Mouse (Mus musculus) thymus, postnatal 25 days (tissue): ENCODE results near the gene Fbxo41.

Source experiments
- DNase-seq: peaks from one replicate; pipeline ENCODE4 v3.0.0; 2022

The Fbxo41 gene

DNA sequence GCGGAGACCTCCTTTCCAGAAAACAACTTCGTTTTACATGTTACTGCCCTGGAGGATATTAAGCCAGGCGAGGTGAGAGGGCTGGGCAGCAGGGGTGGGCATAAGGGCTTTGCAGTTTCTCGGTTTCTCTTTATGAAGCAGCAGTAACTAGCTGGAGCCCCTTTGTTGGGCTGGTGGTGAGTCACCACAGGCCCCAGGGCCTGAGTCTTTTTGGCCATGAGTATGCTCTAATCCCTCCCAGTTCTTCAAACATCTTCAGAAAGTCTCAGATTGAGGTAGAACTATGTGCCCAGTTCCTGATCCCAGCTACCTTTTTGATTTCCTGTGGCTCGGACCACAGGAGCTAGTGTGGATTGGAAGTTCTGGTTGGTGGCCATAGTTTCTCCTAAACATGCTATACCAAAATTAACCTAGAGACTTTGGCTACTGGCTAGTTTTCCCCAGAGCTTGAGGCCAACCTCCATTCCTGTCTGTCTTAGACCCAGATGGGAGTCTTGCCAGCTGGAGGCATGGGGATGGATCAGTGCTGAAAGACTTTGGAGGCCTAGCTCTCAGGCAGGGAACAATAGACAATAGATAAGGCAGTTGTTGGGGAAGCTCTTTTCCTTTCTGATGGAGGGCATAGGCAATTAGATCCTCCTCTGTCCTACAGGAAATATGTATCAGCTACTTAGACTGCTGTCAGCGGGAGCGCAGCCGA lies 58.4 kb downstream of the Fbxo41 start:
- DNase-seq, result no peak

DNA sequence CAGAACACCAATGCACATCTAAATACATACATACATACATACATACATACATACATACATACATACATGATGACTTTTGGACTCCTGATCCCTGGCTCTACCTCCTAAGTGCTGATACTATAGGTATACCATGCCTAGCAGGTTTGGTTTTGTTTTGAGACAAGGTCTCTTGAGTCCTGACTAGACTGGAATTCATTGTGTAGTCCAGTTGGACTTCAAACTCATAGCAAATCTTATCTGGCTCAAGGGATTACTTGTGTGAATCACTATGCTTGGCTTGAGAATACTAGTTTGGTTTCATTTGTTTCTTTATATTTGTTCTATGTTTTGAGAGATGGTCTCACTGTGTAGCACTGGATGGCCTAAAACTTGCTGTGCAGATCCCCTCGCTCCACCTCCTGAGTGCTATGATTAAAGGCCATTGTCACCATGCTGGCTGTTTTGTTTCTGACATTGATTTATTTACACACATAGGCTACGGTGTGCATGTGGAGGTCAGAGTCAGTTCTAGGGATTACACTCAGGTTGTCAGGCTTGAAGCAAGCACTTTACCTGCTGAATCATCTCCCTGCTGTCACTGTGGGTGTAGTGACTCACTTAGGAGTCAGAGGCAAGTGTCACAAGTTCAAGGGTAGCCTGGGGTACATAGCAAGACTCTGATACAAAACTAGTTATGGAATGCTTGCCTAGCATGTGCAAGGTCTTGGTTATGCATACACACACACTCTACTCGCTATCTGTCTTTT lies 59.1 kb downstream of the Fbxo41 start:
- no peak for DNase-seq

DNA sequence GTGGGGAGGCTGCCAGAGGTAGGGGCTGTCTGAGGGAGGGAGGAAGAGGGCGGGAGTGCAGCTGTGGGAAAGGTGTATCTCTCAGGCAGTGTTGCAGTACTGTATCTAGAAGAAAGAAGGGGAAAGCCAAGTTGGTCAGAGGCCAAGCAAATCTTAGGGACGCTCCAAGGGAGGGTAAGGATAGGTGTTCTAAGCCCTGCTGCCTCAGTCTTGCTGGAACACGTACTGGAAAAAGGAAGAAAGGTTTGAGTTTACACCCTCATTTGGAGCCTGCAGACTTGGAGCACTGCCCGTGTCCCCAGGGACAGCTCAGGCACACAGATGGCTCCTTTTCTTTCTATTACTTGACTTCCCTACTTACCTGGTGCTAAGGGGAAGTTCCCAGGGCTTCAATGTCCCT lies 61.7 kb downstream of the Fbxo41 start:
- no peak for DNase-seq

DNA sequence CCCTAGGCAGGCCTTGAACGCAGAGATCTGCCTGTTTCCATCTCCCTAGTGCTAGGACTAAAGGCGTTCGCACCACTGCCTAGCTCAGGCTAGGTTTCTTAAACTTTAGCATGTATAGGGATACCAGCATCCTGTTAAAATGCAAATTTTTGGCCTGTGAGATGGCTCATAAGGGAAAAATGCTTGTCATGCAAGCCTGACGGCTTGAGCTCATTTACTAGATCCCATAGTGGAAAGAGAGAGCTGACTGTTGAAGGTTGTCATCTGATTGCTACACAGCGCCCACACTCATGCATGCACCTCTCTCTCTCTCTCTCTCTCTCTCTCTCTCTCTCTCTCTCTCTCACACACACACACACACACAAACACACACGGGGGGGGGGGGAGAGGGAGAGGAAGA lies 66.2 kb downstream of the Fbxo41 start:
- no peak for DNase-seq

DNA sequence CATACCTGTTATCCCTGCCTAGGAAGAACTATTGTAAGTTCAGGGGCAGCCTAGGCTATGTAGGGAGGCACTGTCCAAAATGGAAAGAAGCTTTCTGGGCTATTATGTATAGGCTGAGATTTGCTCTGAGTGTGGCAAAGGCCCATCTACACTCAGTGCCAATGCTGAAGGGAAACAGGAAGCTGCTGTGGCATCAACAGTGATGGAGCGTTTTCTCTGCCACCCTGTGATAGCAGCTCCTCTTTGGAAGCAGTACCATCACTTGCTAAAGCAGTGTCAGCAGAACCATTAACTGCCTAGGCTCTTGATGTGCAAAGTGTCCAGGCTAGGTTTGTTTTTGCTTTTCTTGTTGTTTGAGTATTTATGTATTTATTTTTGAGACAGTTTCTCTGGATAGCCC lies 66.6 kb downstream of the Fbxo41 start:
- DNase-seq, result no peak

DNA sequence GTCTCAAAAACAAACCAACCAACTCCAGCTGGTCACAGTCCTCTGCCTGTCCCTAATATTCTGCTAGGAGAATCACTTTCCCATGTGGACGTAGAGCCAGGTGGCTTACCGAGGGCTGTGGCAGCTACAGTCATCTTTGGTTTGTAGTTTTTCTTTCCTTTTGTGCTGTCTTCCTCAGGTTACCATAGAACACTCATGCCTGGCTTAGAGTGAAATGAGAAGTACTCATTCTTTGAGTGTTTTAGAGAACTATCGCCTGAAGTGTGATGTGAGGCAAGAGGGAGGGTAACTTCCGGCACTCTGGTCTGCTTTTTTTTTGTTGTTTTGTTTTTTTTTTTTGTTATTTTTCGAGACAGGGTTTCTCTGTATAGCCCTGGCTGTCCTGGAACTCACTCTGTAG lies 68.9 kb downstream of the Fbxo41 start:
- DNase-seq, result no peak

DNA sequence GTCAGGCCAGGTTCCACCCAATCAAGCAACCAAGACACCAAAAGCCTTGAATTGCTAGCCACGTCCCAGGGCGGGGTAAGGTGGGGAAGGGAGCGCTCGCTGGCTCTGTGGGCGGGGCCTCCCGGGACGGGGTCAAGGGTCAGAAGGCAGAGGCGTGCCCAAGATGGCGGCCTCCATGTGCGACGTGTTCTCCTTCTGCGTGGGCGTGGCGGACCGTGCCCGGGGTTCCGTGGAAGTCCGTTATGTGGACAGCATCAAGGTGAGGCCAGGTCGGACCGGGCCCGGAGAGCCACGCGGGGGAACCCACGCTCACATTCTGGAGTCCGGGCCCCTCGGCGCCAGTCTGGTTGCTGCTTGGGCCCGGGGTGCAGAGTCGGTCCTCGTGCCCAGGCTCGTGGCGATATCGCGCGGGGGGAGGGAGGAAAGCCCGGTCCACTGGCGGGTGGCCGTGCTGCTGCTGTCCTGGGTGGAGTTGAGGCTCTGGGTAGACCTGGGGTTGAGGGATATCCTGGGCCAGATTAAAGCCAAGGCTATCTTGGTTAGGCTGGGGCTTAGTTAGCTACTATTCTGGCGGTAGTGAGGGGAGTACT lies 70.9 kb downstream of the Fbxo41 start, which contains the start of gene Smyd5:
Gene Smyd5 (plus strand): TSS at position 148 of the 590 bp plus-strand sequence.
- peak; percentile 88 for DNase-seq

DNA sequence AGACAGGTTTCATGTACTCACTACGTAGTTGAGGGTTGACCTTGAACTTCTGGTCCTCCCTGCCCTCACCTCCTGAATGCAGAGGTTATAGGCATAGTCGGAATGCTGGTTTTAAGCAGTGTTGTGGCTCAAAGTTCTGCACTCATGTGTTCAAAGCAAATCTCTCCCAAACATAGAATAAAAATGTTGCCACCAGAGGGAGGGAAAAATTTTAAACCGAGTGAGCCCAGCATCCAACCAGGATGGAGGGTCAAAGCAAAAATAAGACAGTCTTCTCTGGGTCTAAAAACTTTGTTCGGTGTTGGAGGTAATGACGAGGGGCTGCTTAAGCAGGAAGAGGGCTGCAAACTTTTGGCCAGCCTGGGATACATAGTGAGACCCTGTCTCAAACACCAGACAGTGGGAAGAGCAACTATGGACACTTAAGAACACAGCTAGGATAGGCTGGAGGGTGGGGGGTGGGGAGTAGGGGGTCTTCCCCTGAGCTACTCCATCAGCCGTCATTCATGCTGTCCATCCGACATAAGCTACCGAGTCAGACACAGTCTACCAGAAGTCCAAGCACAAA lies 71.4 kb downstream of the Fbxo41 start:
- no peak for DNase-seq

DNA sequence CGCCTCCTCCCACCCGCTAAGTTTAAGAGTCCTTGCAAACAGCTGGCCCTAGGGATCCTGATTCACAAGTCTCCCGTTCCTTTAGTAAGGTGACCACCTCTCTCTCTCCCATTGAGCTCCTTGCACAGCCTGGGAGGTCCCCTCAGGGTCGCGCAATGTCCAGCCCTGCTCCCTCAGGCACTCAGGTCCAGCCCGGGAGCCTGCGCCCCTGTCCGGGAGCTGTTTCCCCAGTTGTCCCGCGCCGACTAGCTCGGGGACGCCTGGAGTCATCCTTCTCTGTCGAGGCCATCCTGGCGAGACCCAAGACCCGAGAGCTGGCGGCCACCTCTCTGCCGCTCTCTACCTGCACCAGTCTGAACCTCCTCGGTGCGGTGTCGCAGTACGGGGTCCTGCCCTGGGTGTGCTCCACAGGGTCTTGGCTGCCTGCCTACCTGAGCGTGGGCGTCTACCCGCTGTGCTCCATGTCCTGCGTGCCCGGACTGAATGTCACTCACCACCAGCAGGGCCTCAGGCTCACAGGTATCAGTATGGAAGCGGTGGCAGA lies 78.9 kb downstream of the Fbxo41 start, which contains the start of gene Noto:
Gene Noto (plus strand): TSS at position 51 of the 544 bp plus-strand sequence.
- DNase-seq, result no peak
